Mouse (Mus musculus) forebrain, embryonic 16.5 days (tissue): ENCODE results near the gene Zmiz1. TPM values are rescaled to one million over a fixed set of nuclear protein-coding genes. Genes with fewer than 3 reads are reported as not detected.

ENCODE experiments used
- ATAC-seq: fragments of 200-750 bp; cut with Nextera tagmentation; 2 replicates; pipeline ENCODE4 v1.8.0; 2017; ENCODE audit warnings: mild to moderate bottlenecking, moderate library complexity
- H3K27ac ChIP-seq: fragments of 300-500 bp; sonication (generic); 2 replicates; pipeline ENCODE4 v1.5.1; 2014; ENCODE audit warnings: low read length, control low read depth
- H3K27me3 ChIP-seq: fragments of 300-500 bp; sonication (generic); replicated peaks from 2 replicates; pipeline ENCODE4 v1.6.1; 2014; ENCODE audit warnings: low read length; ENCODE audit not compliant: control insufficient read depth, insufficient read depth
- H3K36me3 ChIP-seq: fragments of 300-500 bp; sonication (generic); 2 replicates; pipeline ENCODE4 v1.6.1; 2014; ENCODE audit not compliant: control insufficient read depth, insufficient read depth
- H3K4me1 ChIP-seq: fragments of 300-500 bp; sonication (generic); replicated peaks from 2 replicates; pipeline ENCODE4 v1.6.1; 2014; ENCODE audit warnings: low read length; ENCODE audit not compliant: control insufficient read depth, insufficient read depth
- H3K4me2 ChIP-seq: fragments of 300-500 bp; sonication (generic); 2 replicates; pipeline ENCODE4 v1.6.1; 2014; ENCODE audit warnings: mild to moderate bottlenecking, low read length, control low read depth
- H3K4me3 ChIP-seq: fragments of 300-500 bp; sonication (generic); replicated peaks from 2 replicates; pipeline ENCODE4 v1.5.1; 2014; ENCODE audit warnings: mild to moderate bottlenecking, low read length, control low read depth
- H3K9ac ChIP-seq: fragments of 300-500 bp; sonication (generic); replicated peaks from 2 replicates; pipeline ENCODE4 v1.6.1; 2014; ENCODE audit warnings: low read depth, low read length, control low read depth
- H3K9me3 ChIP-seq: fragments of 300-500 bp; sonication (generic); 2 replicates; pipeline ENCODE4 v1.6.1; 2016; ENCODE audit warnings: low read length; ENCODE audit not compliant: control insufficient read depth
- WGBS: fragments of 180-500 bp; shearing (Covaris S2); extraction: QIAGEN DNeasy Blood & Tissue Kit; methylation state at CpG from one replicate; pipeline ENCODE4 v1.1.7; 2014; 5-methylcytosine and 5-hydroxymethylcytosine counted together
- polyA plus RNA-seq: library from polyadenylated mRNA; unstranded; fragments of >200 nt; fragmentation: Nextera tagmentation; extraction: Ambion mirVana; gene quantifications from 2 replicates; pipeline ENCODE4 v1.2.1, GENCODE M21; 2015

Gene Zmiz1
- polyA plus RNA-seq, 1 experiment from 2014 or later: 56.6 TPM

GRCm38 (mm10) chr14:25530342-25530741, 71.4 kb downstream of the Zmiz1 start:
- no peak for ATAC-seq
- no peak overlapping the region for H3K9ac ChIP-seq
- H3K27ac ChIP-seq: no peak overlapping the region
- H3K9me3 ChIP-seq: no peaks in the 10 kb centered on the region
- H3K4me3 ChIP-seq: no peak overlapping the region
- 94% methylated on average over 4 of the region's 4 CpGs for WGBS
- H3K27me3 ChIP-seq: no peaks in the 10 kb centered on the region
- H3K4me2 ChIP-seq: no peak overlapping the region
- no peaks in the 10 kb centered on the region for H3K4me1 ChIP-seq
- no peaks in the 10 kb centered on the region for H3K36me3 ChIP-seq

DNA sequence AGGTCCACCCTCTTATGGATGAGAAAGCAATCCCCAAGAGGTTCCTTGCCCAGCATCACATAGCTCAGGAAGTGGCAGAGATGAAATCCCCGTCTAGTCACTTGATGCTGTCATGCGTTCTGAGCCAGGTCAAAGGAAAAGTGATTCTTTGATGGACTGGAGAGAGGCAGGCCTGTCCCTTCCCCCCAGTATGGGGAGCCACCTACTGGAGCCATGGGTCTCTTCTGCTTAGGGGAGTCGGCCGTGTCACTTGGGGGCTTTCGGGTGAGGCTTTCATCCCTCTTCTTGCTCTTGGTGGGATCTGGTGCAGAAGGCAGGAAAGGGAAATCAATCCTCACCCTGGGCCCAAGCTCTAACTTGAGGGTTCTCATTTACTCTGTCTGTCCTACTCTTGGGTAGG, 71.8 kb downstream of the Zmiz1 start:
- no peaks in the 10 kb centered on the region for H3K27me3 ChIP-seq
- H3K9me3 ChIP-seq: no peaks in the 10 kb centered on the region
- H3K4me1 ChIP-seq: no peaks in the 10 kb centered on the region
- ATAC-seq: no peak
- WGBS: 65% methylated on average over 5 of the region's 5 CpGs
- no peaks in the 10 kb centered on the region for H3K36me3 ChIP-seq
- no peak overlapping the region for H3K27ac ChIP-seq
- no peak overlapping the region for H3K9ac ChIP-seq
- H3K4me2 ChIP-seq: no peak overlapping the region
- no peak overlapping the region for H3K4me3 ChIP-seq

GRCm38 (mm10) chr14:25533010-25533409, 74.0 kb downstream of the Zmiz1 start:
- Histone ChIP-seq H3K27me3 (no peaks in the 10 kb centered on the region), H3K4me2 (no peak overlapping the region), H3K9me3 (no peaks in the 10 kb centered on the region), H3K4me1 (no peaks in the 10 kb centered on the region), H3K27ac (no peak overlapping the region), H3K9ac (no peak overlapping the region), H3K4me3 (no peak overlapping the region), H3K36me3 (0 out of 2 replicates have a peak, but pooled peaks cover 3% of the 10 kb centered on the region)
- 77% methylated on average over 3 of the region's 3 CpGs for WGBS
- no peak for ATAC-seq

DNA sequence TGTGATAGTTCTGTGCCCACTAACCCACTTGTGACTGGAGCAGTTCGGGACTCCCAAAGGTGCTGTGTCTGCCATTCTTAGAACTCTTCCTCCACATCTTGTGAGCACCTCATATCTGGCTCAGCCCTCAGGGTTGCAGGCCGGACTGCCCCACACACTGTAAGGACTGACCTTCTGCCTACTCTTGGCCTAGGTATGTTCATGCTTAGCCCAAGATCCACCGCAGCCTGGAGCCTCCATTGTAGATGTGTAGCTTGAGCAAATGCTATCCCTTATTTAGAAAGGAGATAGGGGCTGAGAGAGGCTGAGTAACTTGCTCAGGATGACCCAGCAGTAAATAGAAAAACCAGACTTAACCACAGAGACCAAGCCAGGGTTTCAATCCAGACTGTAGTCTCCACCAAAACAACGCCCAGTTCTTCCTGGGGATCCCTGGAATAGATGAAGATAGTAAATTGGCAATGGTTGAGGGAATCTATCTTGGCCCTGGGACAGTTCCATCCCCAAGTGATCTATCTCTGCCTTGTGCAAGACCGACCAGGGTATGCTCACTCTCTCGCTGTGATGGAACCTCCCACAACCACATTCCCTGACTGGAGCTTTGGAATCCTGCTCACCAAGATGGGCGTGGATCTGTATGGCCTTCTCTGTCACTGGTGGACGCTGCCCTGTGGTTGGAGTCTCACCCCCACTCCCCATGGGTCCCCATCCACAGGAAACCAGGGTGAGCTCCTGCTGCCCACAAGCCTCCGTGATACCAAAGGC, 74.8 kb downstream of the Zmiz1 start:
- Histone ChIP-seq H3K4me3 (no peak overlapping the region), H3K9ac (no peak overlapping the region), H3K27ac (no peak overlapping the region), H3K36me3 (0 out of 2 replicates have a peak, but pooled peaks cover 3% of the 10 kb centered on the region), H3K4me1 (no peaks in the 10 kb centered on the region), H3K4me2 (no peak overlapping the region), H3K9me3 (no peaks in the 10 kb centered on the region), H3K27me3 (no peaks in the 10 kb centered on the region)
- ATAC-seq: no peak
- WGBS: 93% methylated on average over 9 of the region's 9 CpGs

DNA sequence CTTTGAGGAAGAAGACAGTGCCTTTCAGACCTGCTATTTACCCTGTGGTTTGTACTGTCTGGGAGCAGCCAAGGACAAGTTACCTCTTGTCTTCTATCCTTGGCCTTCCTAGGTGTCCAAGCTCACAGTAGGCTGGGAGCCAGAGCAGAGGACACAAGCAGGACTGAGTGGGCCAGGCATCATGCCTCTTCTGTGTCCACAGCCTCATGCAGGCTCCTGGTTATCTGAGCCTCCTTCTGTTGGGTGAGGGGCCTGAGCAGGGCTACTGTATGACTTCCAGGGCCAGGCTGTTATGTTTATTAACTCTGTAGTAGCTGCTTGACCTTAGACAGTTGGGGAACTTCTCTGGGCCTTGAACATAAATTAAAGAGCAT, 75.4 kb downstream of the Zmiz1 start:
- no peak overlapping the region for H3K4me3 ChIP-seq
- H3K36me3 ChIP-seq: 0 out of 2 replicates have a peak, but pooled peaks cover 3% of the 10 kb centered on the region
- no peak overlapping the region for H3K9ac ChIP-seq
- H3K27me3 ChIP-seq: no peaks in the 10 kb centered on the region
- no peaks in the 10 kb centered on the region for H3K9me3 ChIP-seq
- H3K4me2 ChIP-seq: no peak overlapping the region
- H3K4me1 ChIP-seq: no peaks in the 10 kb centered on the region
- no peak for ATAC-seq
- H3K27ac ChIP-seq: no peak overlapping the region

- WGBS: 87% methylated on average over 11 of the region's 11 CpGs
Measured at GRCm38 (mm10) chr14:25534918-25535582, 76.1 kb downstream of the Zmiz1 start.

GRCm38 (mm10) chr14:25535583-25535943, 76.6 kb downstream of the Zmiz1 start:
- no peaks in the 10 kb centered on the region for H3K4me1 ChIP-seq
- H3K9me3 ChIP-seq: no peaks in the 10 kb centered on the region
- 76% methylated on average over 4 of the region's 4 CpGs for WGBS
- H3K9ac ChIP-seq: no peak overlapping the region
- H3K4me3 ChIP-seq: no peak overlapping the region
- H3K36me3 ChIP-seq: 0 out of 2 replicates have a peak, but pooled peaks cover 3% of the 10 kb centered on the region
- no peaks in the 10 kb centered on the region for H3K27me3 ChIP-seq
- no peak overlapping the region for H3K4me2 ChIP-seq
- H3K27ac ChIP-seq: no peak overlapping the region
- ATAC-seq: no peak

More at GRCm38 (mm10) chr14:25534918-25535582, 76.1 kb downstream of the Zmiz1 start:
- 0 out of 2 replicates have a peak, but pooled peaks cover 3% of the 10 kb centered on the region for H3K36me3 ChIP-seq
- no peak overlapping the region for H3K4me2 ChIP-seq
- no peak for ATAC-seq
- H3K4me3 ChIP-seq: no peak overlapping the region
- H3K9me3 ChIP-seq: no peaks in the 10 kb centered on the region
- no peak overlapping the region for H3K27ac ChIP-seq
- no peaks in the 10 kb centered on the region for H3K27me3 ChIP-seq
- H3K9ac ChIP-seq: no peak overlapping the region
- no peaks in the 10 kb centered on the region for H3K4me1 ChIP-seq

DNA sequence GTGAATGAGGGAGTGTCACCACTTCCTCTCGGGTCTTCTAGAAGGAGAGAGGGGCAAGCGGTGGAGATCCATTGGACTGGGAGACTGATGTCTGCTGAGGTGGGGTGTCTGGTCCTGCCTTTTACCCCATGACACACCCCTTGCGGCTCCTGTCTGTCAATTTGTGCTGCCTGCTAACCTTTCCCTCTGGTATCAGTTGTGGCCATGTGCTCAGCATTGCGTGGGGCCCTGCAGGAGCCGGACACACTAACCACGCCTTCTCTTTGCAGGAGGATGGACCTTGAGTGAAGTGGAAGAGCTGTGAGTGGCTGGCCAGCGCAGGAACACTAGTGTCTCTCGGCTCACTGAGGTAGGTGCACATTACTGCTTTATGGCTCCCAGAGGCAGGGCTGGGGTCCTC, 77.5 kb downstream of the Zmiz1 start:
- WGBS: 94% methylated on average over 8 of the region's 8 CpGs
- Histone ChIP-seq H3K27me3 (no peaks in the 10 kb centered on the region), H3K4me2 (no peak overlapping the region), H3K4me3 (no peak overlapping the region), H3K4me1 (no peaks in the 10 kb centered on the region), H3K27ac (no peak overlapping the region), H3K36me3 (0 out of 2 replicates have a peak, but pooled peaks cover 3% of the 10 kb centered on the region), H3K9me3 (no peaks in the 10 kb centered on the region), H3K9ac (no peak overlapping the region)
- no peak for ATAC-seq

GRCm38 (mm10) chr14:25537351-25537750, 78.4 kb downstream of the Zmiz1 start:
- no peak for ATAC-seq
- 95% methylated on average over 1 of the region's 1 CpGs for WGBS
- Histone ChIP-seq H3K4me3 (no peak overlapping the region), H3K9ac (no peak overlapping the region), H3K4me1 (no peaks in the 10 kb centered on the region; the same call in 1 of the 2 replicates), H3K4me2 (no peak overlapping the region), H3K36me3 (0 out of 2 replicates have a peak, but pooled peaks cover 3% of the 10 kb centered on the region), H3K27ac (no peak overlapping the region), H3K9me3 (no peaks in the 10 kb centered on the region), H3K27me3 (no peaks in the 10 kb centered on the region)
